26 mouse cellular contexts compared by ENCODE assay signal in genomic region chr9:99016301-99016700, GRCm38 (mm10). TPM values are rescaled to one million over a fixed set of nuclear protein-coding genes. Genes with fewer than 3 reads are reported as not detected.
"Had no signal": no experiment of that assay in that cellular context is flagged by ENCODE, and none has a peak within 500 bp of the region (broad histone marks: within the 10 kb centered on the region; RNA-seq: fewer than 3 reads in every experiment).

No protein-coding gene starts in this region.

- ATAC-seq: intestine, embryonic 15.5 days; midbrain, embryonic 15.5 days had no signal

- H3K9ac ChIP-seq: intestine, embryonic 15.5 days; limb, embryonic 12.5 days; limb, embryonic 15.5 days; liver, embryonic 15.5 days; lung, embryonic 15.5 days; midbrain, embryonic 15.5 days; neural tube, embryonic 12.5 days; neural tube, embryonic 15.5 days; stomach, embryonic 15.5 days had no signal

- H3K4me1 ChIP-seq: intestine, embryonic 15.5 days; limb, embryonic 15.5 days; liver, embryonic 15.5 days; lung, embryonic 15.5 days; midbrain, embryonic 10.5 days; midbrain, embryonic 15.5 days; neural tube, embryonic 12.5 days; neural tube, embryonic 15.5 days; stomach, embryonic 15.5 days had no signal

- H3K27me3 ChIP-seq: intestine, embryonic 15.5 days; limb, embryonic 12.5 days; limb, embryonic 15.5 days; liver, embryonic 15.5 days; lung, embryonic 15.5 days; midbrain, embryonic 15.5 days; neural tube, embryonic 12.5 days; neural tube, embryonic 15.5 days; stomach, embryonic 15.5 days had no signal

- H3K4me3 ChIP-seq: intestine, embryonic 15.5 days; limb, embryonic 12.5 days; limb, embryonic 15.5 days; liver, embryonic 15.5 days; lung, embryonic 15.5 days; megakaryocyte, embryonic 14.5 days; midbrain, embryonic 10.5 days; midbrain, embryonic 15.5 days; neural tube, embryonic 12.5 days; neural tube, embryonic 15.5 days; stomach, embryonic 15.5 days had no signal

- DNase-seq: kidney, adult 11 months; left cerebral cortex, postnatal 4 days; lung, adult 18-20 months; lung, postnatal 10 days; lung, postnatal 36 days; retina, postnatal 1 day; right cerebral cortex, postnatal 25 days; spleen, adult 18-20 months; thymus, adult 18-20 months; thymus, postnatal 14 days; thymus, postnatal 4 days had no signal

- H3K36me3 ChIP-seq: intestine, embryonic 15.5 days; limb, embryonic 12.5 days; limb, embryonic 15.5 days; liver, embryonic 15.5 days; lung, embryonic 15.5 days; midbrain, embryonic 10.5 days; midbrain, embryonic 15.5 days; neural tube, embryonic 12.5 days; neural tube, embryonic 15.5 days; stomach, embryonic 15.5 days had no signal

- H3K27ac ChIP-seq: intestine, embryonic 15.5 days; limb, embryonic 12.5 days; limb, embryonic 15.5 days; liver, embryonic 15.5 days; lung, embryonic 15.5 days; midbrain, embryonic 10.5 days; midbrain, embryonic 15.5 days; neural tube, embryonic 12.5 days; neural tube, embryonic 15.5 days; stomach, embryonic 15.5 days had no signal

- H3K4me2 ChIP-seq: intestine, embryonic 15.5 days; limb, embryonic 12.5 days; limb, embryonic 15.5 days; liver, embryonic 11.5 days; liver, embryonic 15.5 days; lung, embryonic 15.5 days; midbrain, embryonic 15.5 days; neural tube, embryonic 12.5 days; neural tube, embryonic 15.5 days; stomach, embryonic 15.5 days had no signal

- H3K9me3 ChIP-seq: intestine, embryonic 15.5 days; limb, embryonic 12.5 days; limb, embryonic 15.5 days; liver, embryonic 15.5 days; lung, embryonic 15.5 days; megakaryocyte, embryonic 14.5 days; midbrain, embryonic 10.5 days; midbrain, embryonic 15.5 days; neural tube, embryonic 12.5 days; neural tube, embryonic 15.5 days; stomach, embryonic 15.5 days had no signal

RNA-seq across cellular contexts. Expression of gene Gm1123, which starts 19.2 kb away (rescaled TPM):
- total RNA-seq: layer of hippocampus, adult 18-20 months; left cerebral cortex, postnatal 14 days; left cerebral cortex, postnatal 4 days had no signal
- polyA plus RNA-seq: limb, embryonic 12.5 days; limb, embryonic 15.5 days; liver, embryonic 11.5 days; lung, embryonic 15.5 days; midbrain, embryonic 10.5 days; neural tube, embryonic 12.5 days; neural tube, embryonic 15.5 days; testis, adult 2 months had no signal
